Mouse (Mus musculus): ENCODE data around the gene Olfr1124.
"Not testable (repeated sequence)": the region's sequence is repeated elsewhere in the genome, so short reads cannot be mapped to it uniquely, and the experiment has no call there.

Olfr1124 gene

GRCm38 (mm10) chr2:87429975-87430374 lies at the start of gene Olfr1124:
Olfr1124 (plus strand) TSS chr2:87430275.
- DNase-seq (ENCODE audit: low read depth, low spot score), result no peak

GRCm38 (mm10) chr2:87383935-87384334 lies 46.1 kb upstream of the Olfr1124 start:
- DNase-seq (ENCODE audit: low read depth, low spot score), result no peak

- no peak for DNase-seq (ENCODE audit: low read depth, low spot score)
Observed at GRCm38 (mm10) chr2:87385549-87385948, 44.5 kb upstream of the Olfr1124 start, which contains the start of gene Olfr1122. Olfr1122 (plus strand) TSS chr2:87385849.

GRCm38 (mm10) chr2:87393605-87394004 lies 36.5 kb upstream of the Olfr1124 start:
- not testable (repeated sequence) for DNase-seq (ENCODE audit: low read depth, low spot score)

- DNase-seq (ENCODE audit: low read depth, low spot score), result not testable (repeated sequence)
Observed at GRCm38 (mm10) chr2:87394686-87395085, 35.4 kb upstream of the Olfr1124 start.

- no peak for DNase-seq (ENCODE audit: low read depth, low spot score)
Observed at GRCm38 (mm10) chr2:87416335-87416734, 13.7 kb upstream of the Olfr1124 start, which contains the start of gene Olfr1123. Olfr1123 (plus strand) TSS chr2:87416635.

- no peak for DNase-seq (ENCODE audit: low read depth, low spot score)
Observed at GRCm38 (mm10) chr2:87437731-87438130, 7.7 kb downstream of the Olfr1124 start.

- no peak for DNase-seq (ENCODE audit: low read depth, low spot score)
Observed at GRCm38 (mm10) chr2:87453662-87454061, 23.6 kb downstream of the Olfr1124 start, which contains the start of gene Olfr1126. Olfr1126 (plus strand) TSS chr2:87453962.

GRCm38 (mm10) chr2:87461769-87462168 lies 31.7 kb downstream of the Olfr1124 start:
- no peak for DNase-seq (ENCODE audit: low read depth, low spot score)

- DNase-seq (ENCODE audit: low read depth, low spot score), result no peak
Observed at GRCm38 (mm10) chr2:87480207-87480606, 50.1 kb downstream of the Olfr1124 start.

GRCm38 (mm10) chr2:87481158-87481557 lies 51.1 kb downstream of the Olfr1124 start:
- no peak for DNase-seq (ENCODE audit: low read depth, low spot score)

- no peak for DNase-seq (ENCODE audit: low read depth, low spot score)
Observed at GRCm38 (mm10) chr2:87482276-87482675, 52.2 kb downstream of the Olfr1124 start.
